Mouse (Mus musculus) kidney, adult 11 months (tissue): ENCODE data around the gene Ccdc116.

Experiments
- DNase-seq: peaks from one replicate; pipeline ENCODE4 v3.0.0; 2022

Gene Ccdc116

DNA sequence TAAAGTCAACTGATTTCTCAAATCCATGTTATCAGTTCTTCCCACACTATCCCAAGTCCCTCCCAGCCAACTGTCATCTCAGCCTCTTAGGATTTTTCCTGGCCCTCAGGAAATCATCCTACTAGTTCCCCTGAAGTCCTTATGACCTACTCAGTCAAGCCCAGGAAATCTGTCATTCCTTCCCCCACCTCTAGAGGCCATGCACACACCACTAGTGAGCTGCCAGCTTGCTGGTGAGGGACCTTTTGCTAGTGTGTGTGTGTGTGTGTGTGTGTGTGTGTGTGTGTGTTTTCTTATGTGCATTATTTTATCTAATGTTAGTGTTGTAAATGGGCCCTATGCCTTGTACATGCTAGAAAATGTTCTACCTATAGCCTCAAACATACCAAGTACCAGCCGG is 19.7 kb downstream of the Ccdc116 start:
- peak; percentile 46 for DNase-seq

DNA sequence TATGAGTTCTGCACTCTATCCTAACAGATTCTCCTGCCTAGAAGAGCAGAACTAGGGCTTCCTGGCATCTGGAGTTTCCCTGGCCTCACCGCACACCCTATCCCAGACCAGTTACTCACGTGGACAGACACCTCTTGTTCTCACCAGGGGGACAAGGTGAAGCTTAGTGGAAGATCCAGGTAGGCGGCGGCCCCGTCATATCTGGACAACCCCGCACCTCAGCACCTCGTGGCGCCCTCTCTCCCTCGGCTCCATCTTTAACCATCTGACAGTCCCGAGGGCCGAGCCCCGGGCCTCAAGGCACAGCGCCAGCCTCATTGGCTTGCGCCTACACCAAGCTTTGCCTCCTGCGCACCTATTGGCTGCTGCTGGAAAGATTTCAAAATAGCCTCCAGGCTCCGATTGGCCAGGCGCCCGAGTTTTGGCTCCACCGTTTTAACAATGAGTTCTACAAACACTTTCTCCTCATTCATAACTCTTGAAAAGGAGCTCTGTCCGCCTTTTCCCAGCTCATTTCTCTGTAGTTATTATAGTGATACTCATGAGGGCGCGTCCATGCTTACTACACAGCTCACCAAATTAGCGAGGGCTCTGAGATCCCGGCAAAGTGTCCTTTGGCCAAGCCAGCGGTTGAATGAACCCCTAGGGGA is 22.0 kb downstream of the Ccdc116 start, which contains the start of gene 2610318N02Rik:
TSS of gene 2610318N02Rik (minus strand) at position 297 of the 650 bp plus-strand sequence.
- peak; percentile 70 for DNase-seq

- no peak for DNase-seq
Observed at GRCm38 (mm10) chr16:17124119-17124870, 22.7 kb downstream of the Ccdc116 start.

DNA sequence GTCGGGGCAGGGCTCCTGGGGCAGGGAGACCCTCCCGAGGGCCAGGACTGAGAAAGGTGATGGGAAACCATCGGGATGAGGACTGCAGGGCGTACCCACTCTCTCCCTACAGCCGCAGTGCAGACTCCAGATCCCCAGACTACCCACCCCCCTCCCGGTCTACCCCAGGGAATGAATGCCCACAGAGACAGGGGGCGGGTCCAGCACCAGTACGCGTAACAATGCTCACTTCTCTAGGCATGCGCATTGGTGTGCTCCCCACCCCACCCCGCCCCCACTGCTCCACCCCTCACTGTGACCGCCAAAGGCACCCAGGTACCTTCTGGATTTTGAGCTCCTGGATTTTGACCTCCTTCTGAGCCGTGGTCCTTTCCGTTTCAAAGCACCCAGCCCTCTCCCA is 25.5 kb downstream of the Ccdc116 start:
- no peak for DNase-seq

DNA sequence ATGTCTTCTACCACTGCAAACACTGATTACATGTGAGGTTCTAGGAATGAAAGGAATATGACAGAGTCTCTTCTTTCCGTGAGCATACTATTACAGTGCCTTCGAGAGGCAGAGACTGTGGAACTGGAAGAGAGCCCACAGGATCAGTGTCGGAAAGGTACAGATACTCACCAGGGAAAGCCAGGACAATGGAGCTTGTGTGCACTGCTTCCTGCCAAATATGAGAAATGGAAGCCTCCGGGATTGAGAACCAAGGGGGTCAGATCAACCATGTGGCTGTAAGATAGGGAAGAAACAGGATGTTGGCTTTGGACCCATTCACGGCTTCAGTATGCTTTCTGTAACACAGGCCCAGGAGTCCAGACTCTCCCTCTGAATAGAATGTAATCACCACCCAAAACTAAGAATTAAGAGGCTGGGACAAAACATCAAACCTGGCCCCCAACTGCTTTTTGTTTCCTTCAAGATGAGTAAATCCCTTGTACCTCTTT is 29.7 kb downstream of the Ccdc116 start:
- DNase-seq = no peak

- DNase-seq = peak; percentile 69
Observed at GRCm38 (mm10) chr16:17110771-17111743, 36.0 kb downstream of the Ccdc116 start, which contains the start of gene Ppil2. Gene Ppil2 (minus strand): TSS chr16:17111257.

GRCm38 (mm10) chr16:17104600-17104999 is 42.4 kb downstream of the Ccdc116 start:
- DNase-seq = no peak

GRCm38 (mm10) chr16:17102630-17103220 is 44.3 kb downstream of the Ccdc116 start:
- DNase-seq = no peak

- peak; percentile 12 for DNase-seq
Observed at GRCm38 (mm10) chr16:17096938-17097337, 50.1 kb downstream of the Ccdc116 start.
